Mouse (Mus musculus) midbrain, embryonic 11.5 days (tissue): ENCODE measurements around the gene H2-Q2. TPM values are rescaled to one million over a fixed set of nuclear protein-coding genes. Genes with fewer than 3 reads are reported as not detected.
"Not testable (repeated sequence)": the region's sequence is repeated elsewhere in the genome, so short reads cannot be mapped to it uniquely, and the experiment has no call there.

Experiments
- ATAC-seq: fragments of 200-750 bp; cut with Nextera tagmentation; 2 replicates; pipeline ENCODE4 v1.8.0; 2017; ENCODE audit warnings: moderate TSS enrichment, moderate library complexity; ENCODE audit not compliant: low FRiP score
- DNase-seq: peaks from one replicate; pipeline ENCODE4 v3.0.0; 2015; ENCODE audit warnings: low spot score; ENCODE audit errors: missing footprints
- H3K27ac ChIP-seq: fragments of 300-500 bp; sonication (generic); 2 replicates; pipeline ENCODE4 v1.5.1; 2014; ENCODE audit warnings: low read depth, low read length
- H3K27me3 ChIP-seq: fragments of 300-500 bp; sonication (generic); 2 replicates; pipeline ENCODE4 v1.6.1; 2014; ENCODE audit warnings: mild to moderate bottlenecking, low read length, moderate library complexity, mixed read lengths; ENCODE audit not compliant: control insufficient read depth, insufficient read depth
- H3K36me3 ChIP-seq: fragments of 300-500 bp; sonication (generic); 2 replicates; pipeline ENCODE4 v1.6.1; 2014; ENCODE audit warnings: mild to moderate bottlenecking, low read length, moderate library complexity, mixed read lengths; ENCODE audit not compliant: control insufficient read depth, insufficient read depth
- H3K4me1 ChIP-seq: fragments of 300-500 bp; sonication (generic); 2 replicates; pipeline ENCODE4 v1.6.1; 2014; ENCODE audit warnings: low read length; ENCODE audit not compliant: control insufficient read depth, insufficient read depth
- H3K4me2 ChIP-seq: fragments of 300-500 bp; sonication (generic); 2 replicates; pipeline ENCODE4 v1.6.1; 2014; ENCODE audit warnings: mild to moderate bottlenecking, moderate library complexity
- H3K4me3 ChIP-seq: fragments of 300-500 bp; sonication (generic); 2 replicates; pipeline ENCODE4 v1.5.1; 2014; ENCODE audit warnings: low read depth, low read length
- H3K9ac ChIP-seq: fragments of 300-500 bp; sonication (generic); 2 replicates; pipeline ENCODE4 v1.6.1; 2014; ENCODE audit warnings: low read length
- H3K9me3 ChIP-seq: fragments of 300-500 bp; sonication (generic); 2 replicates; pipeline ENCODE4 v1.6.1; 2016; ENCODE audit warnings: low read length; ENCODE audit not compliant: control insufficient read depth
- WGBS: fragments of 180-500 bp; shearing (Covaris S2); extraction: QIAGEN DNeasy Blood & Tissue Kit; methylation state at CpG from one replicate; pipeline ENCODE4 v1.1.7; 2014; 5-methylcytosine and 5-hydroxymethylcytosine counted together
- polyA plus RNA-seq: library from polyadenylated mRNA; unstranded; fragments of >200 nt; fragmentation: Nextera tagmentation; extraction: Ambion mirVana; gene quantifications from 2 replicates; pipeline ENCODE4 v1.2.1, GENCODE M21; 2014

H2-Q2 gene
- polyA plus RNA-seq, 1 experiment from 2014 or later = 0.34 TPM

DNA sequence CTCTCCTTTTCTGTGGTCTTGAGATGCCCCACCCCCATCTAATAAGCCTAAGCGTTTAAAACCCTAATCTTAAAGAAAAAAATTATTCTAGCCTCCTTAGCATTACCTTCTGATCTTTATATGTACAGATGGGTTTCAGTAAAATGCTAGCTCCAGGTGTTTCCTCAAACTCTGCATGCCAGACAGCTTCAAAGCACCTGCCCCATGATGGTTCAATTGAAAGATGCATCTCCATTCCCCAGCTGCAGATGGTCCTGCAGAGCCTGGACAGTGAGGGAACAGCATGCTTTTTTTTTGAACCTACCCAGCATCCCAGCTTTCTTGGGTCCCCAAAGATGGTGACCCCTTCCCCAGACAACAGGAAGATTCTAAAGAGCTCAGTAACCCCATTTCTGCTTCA lies 15.0 kb downstream of the H2-Q2 start:
- H3K36me3 ChIP-seq = no peaks in the 10 kb centered on the region
- H3K9me3 ChIP-seq = no peaks in the 10 kb centered on the region
- H3K27ac ChIP-seq = no peak overlapping the region
- no peak for ATAC-seq
- no peak overlapping the region for H3K4me2 ChIP-seq
- no peak overlapping the region for H3K9ac ChIP-seq
- peaks cover 3% of the 10 kb centered on the region; the same call in 1 of the 2 replicates for H3K4me1 ChIP-seq
- 44% methylated on average over 1 of the region's 1 CpGs for WGBS
- peaks cover 12% of the 10 kb centered on the region for H3K27me3 ChIP-seq
- no peak for DNase-seq
- no peak overlapping the region for H3K4me3 ChIP-seq

DNA sequence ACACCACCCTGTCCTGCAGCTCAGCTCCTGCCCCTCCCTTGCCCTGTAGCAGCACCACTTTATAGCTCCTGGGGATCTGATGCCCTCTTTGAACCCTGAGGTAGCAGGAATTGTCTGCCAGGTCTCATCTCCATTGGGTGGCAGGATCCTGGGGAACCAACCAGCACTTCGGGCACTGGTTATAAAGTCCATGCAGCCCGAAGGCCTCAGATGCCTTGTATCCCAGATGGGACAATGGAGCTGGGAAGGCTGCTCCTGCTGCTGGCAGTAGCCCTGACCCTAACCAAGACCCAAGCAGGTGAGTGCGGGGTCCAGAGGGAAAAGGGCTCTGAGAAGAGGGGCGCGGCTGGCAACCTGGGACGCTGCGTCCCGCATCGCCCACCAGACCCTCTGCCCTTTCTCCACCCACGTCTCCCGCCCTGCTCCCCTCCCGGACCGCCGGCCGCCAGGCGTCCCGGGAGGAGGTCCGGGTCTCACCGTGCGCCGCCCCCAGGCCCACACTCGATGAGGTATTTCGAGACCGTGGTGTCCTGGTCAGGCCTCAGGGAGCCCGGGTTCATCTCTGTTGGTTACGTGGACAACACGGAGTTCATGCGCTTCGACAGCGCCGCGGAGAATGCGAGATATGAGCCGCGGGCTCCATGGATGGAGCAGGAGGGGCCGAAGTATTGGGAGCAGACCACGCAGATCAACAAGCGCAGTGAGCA lies 16.9 kb downstream of the H2-Q2 start:
- Histone ChIP-seq H3K4me3 (peak overlapping the region; percentile 31), H3K4me1 (peaks cover 3% of the 10 kb centered on the region; the same call in 1 of the 2 replicates), H3K4me2 (peak overlapping the region; percentile 66), H3K36me3 (no peaks in the 10 kb centered on the region), H3K27ac (no peak overlapping the region), H3K9ac (no peak overlapping the region), H3K27me3 (peaks cover 12% of the 10 kb centered on the region), H3K9me3 (no peaks in the 10 kb centered on the region; the same call in 1 of the 2 replicates)
- DNase-seq (peak; percentile 83), ATAC-seq (no peak)
- 7% methylated on average over 38 of the region's 38 CpGs for WGBS

DNA sequence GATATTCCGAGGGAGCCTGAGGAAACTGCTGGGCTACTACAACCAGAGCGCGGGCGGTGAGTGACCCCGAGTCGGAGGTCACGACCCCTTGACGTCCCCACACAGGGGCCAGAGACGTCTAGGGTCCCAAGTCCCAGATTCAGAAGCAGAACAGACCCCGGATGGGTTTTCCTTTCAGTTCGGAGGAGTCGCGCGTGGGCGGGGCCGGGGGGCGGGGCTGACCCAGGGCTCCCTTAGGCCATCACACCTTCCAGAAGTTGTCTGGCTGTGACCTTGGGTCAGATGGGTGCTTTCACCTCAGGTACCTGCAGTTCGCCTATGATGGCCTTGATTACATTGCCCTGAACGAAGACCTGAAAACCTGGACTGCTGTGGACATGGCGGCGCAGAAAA lies 17.4 kb downstream of the H2-Q2 start:
- Histone ChIP-seq H3K9ac (no peak overlapping the region), H3K27ac (no peak overlapping the region), H3K27me3 (peaks cover 12% of the 10 kb centered on the region), H3K9me3 (no peaks in the 10 kb centered on the region; the same call in 1 of the 2 replicates), H3K4me2 (peak overlapping the region; percentile 66), H3K4me3 (peak overlapping the region; percentile 31), H3K36me3 (no peaks in the 10 kb centered on the region), H3K4me1 (peaks cover 3% of the 10 kb centered on the region; the same call in 1 of the 2 replicates)
- peak; percentile 83 for DNase-seq
- WGBS = 21% methylated on average over 21 of the region's 21 CpGs
- no peak for ATAC-seq

DNA sequence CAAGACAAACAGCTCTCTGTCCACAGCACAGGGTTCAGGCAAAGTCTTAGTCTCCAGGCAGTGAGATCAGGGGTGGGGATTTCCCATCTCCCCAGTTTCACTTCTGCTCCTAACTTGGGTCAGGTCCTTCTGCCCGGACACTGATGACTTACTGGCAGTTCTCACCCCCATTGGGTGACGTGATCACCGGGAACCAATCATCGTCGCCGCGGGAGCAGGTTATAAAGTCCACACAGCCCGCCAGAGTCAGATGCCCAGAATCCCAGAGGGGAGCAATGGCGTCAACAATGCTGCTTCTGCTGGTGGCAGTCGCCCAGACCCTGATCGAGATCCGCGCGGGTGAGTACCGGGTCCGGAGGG lies 37.3 kb downstream of the H2-Q2 start, which contains the start of gene H2-Q4:
H2-Q4 (plus strand) TSS at position 249 of the 360 bp plus-strand sequence.
- Histone ChIP-seq H3K9me3 (no peaks in the 10 kb centered on the region), H3K4me1 (peaks cover 3% of the 10 kb centered on the region; the same call in 1 of the 2 replicates), H3K36me3 (no peaks in the 10 kb centered on the region), H3K9ac (peak within 1 kb of the TSS; percentile 66), H3K4me3 (peak within 1 kb of the TSS; percentile 51), H3K27me3 (peaks cover 2% of the 10 kb centered on the region; the same call in 1 of the 2 replicates), H3K4me2 (peak within 1 kb of the TSS; percentile 93), H3K27ac (no peak within 1 kb of the TSS)
- 0% methylated on average over 16 of the region's 16 CpGs for WGBS
- DNase-seq (no peak), ATAC-seq (peak; percentile 91)

DNA sequence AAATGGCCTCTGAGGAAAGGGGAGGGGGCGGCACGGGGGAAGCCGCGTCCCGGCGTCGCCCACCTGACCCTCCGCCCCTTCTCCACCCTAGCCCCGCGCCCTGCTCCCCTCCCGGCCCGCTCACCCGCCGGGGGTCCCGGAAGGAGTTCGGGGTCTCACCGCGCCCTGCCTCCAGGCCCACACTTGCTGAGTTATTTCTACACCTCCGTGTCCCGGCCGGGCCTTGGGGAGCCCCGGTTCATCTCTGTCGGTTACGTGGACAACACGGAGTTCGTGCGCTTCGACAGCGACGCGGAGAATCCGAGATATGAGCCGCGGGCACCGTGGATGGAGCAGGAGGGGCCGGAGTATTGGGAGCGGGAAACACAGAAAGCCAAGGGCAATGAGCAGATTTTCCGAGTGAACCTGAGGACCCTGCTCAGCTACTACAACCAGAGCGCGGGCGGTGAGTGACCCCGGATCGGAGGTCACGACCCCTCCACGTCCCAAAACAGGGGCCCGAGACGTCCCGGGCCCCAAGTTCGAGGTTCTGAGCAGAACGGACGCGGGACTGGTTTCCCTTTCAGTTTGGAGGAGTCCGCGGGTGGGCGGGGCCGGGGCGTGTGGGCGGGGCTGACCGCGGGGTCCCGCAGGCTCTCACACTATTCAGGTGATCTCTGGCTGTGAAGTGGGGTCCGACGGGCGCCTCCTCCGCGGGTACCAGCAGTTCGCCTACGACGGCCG lies 37.8 kb downstream of the H2-Q2 start:
- DNase-seq = peak; percentile 94
- Histone ChIP-seq H3K4me3 (peak overlapping the region; percentile 51), H3K27ac (no peak overlapping the region), H3K36me3 (no peaks in the 10 kb centered on the region), H3K4me1 (peaks cover 3% of the 10 kb centered on the region; the same call in 1 of the 2 replicates), H3K27me3 (peaks cover 2% of the 10 kb centered on the region; the same call in 1 of the 2 replicates), H3K9me3 (no peaks in the 10 kb centered on the region), H3K4me2 (peak overlapping the region; percentile 93), H3K9ac (peak overlapping the region; percentile 66)
- WGBS = under 1% methylated on average over 70 of the region's 70 CpGs
- peak; percentile 68 for ATAC-seq

DNA sequence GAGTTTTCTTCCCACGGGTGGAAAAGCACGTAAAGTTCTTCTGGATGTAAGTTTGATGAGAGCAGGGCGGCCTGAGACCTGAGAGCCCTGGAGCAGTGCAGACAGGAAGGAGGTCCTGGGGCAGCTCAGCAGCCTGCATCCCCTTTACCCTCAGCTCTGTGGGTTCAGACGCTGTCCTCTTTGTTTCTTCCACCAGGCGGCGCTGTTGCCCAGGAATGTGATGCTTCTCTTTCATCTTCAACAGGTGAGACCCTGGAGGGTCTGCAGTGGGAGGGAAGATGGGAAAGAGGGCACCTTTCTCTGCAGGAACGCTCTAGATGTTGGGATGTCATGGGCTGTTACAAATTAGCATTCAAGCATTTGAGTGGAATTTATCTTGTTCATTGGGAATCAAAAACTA lies 47.8 kb downstream of the H2-Q2 start:
- H3K4me2 ChIP-seq, H3K36me3 ChIP-seq, H3K9ac ChIP-seq, H3K27me3 ChIP-seq, H3K9me3 ChIP-seq, ATAC-seq, H3K27ac ChIP-seq, H3K4me1 ChIP-seq, H3K4me3 ChIP-seq: not testable (repeated sequence)
- peak; percentile 90 for DNase-seq
- 5% methylated on average over 7 of the region's 7 CpGs for WGBS

DNA sequence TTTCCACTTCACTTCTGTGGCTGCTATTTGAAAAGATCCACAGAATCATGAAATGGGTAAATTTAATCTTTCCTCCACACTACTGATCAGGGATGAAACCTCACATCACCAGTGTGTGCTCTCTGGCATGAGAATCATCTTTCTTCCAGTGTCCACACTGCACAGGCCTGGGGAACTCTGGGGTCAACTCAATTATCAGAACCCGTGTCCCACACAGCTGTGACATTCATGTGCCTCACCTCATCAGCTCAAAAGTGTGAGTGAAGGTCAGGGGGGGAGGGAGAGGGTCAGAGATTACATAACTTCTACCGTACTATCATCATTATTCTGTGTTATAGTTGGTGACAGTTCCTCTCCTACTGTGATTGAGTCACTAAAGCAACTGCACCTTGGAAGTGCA lies 50.6 kb downstream of the H2-Q2 start:
- not testable (repeated sequence) for H3K4me3 ChIP-seq, H3K9me3 ChIP-seq, H3K27ac ChIP-seq, H3K4me2 ChIP-seq, DNase-seq, H3K9ac ChIP-seq, H3K36me3 ChIP-seq, H3K27me3 ChIP-seq, ATAC-seq, H3K4me1 ChIP-seq
- 69% methylated on average over 2 of the region's 2 CpGs for WGBS

DNA sequence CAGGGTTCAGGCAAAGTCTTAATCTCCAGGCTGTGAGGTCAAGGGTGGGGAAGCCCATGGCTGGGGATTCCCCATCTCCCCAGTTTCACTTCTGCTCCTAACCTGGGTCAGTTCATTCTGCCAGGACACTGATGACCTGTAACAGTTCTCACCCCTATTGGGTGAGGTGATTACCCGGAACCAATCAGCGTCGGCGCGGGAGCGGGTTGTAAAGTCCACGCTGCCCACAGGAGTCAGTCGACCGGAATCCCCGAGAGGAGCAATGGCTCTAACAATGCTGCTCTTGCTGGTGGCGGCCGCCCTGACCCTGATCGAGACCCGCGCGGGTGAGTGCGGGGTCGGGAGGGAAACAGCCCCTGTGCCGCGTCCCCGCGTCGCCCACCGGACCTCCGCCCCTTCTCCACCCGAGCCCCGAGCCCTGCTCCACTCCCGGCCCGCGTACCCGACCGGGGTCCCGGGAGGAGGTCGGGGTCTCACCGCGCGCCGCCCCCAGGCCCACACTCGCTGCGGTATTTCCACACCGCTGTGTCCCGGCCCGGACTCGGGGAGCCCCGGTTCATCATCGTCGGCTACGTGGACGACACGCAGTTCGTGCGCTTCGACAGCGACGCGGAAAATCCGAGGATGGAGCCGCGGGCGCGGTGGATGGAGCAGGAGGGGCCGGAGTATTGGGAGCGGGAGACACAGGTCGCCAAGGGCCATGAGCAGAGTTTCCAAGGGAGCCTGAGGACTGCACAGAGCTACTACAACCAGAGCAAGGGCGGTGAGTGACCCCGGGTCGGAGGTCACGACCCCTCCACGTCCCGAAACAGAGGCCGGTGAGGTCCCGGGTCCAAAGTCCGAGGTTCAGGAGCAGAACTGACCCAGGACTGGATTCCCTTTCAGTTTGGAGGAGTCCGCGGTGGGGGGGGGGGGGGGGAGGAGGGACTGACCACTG lies 52.1 kb downstream of the H2-Q2 start:
- not testable (repeated sequence) for H3K27me3 ChIP-seq, H3K36me3 ChIP-seq, H3K9ac ChIP-seq, H3K27ac ChIP-seq, H3K9me3 ChIP-seq, H3K4me1 ChIP-seq
- Histone ChIP-seq H3K4me2 (peak overlapping the region; percentile 40), H3K4me3 (peak overlapping the region; percentile 19; the same call in 1 of the 2 replicates)
- peak; percentile 83 for DNase-seq
- WGBS = 4% methylated on average over 49 of the region's 75 CpGs
- ATAC-seq = peak; percentile 78
